19 mouse cellular contexts compared by ENCODE assay signal in the genomic region with DNA sequence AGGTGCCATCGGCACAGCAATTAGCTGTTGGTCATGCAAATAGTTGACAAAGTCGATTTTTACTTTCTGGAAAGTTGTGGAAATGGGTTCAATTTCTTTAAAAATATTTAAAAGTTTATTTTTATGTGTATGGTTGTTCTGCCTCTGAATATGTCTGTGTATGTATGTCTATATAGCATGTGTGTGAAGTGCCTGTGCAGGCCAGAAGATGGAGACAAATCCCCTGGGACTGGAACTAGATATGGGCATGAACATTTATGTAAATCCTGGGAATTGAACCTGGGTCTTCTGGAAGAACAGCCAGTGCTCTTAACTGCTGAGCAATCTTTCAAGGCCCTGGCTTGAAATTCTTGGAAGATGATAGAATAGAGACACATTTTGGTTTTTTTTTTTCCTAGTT.
DNase-seq lines count a peak whose midpoint lies in the region; ATAC-seq and TF ChIP-seq lines count a peak whose summit lies in the region.
"Had no signal": no experiment of that assay in that cellular context is flagged by ENCODE, and none has a peak within 500 bp of the region (broad histone marks: within the 10 kb centered on the region; RNA-seq: fewer than 3 reads in every experiment).

No protein-coding gene starts in this region.

- peak; percentile 31 for DNase-seq in embryonic facial prominence, embryonic 11.5 days (ENCODE audit: low spot score)
- DNase-seq in embryonic facial prominence, embryonic 10.5 days (ENCODE audit: low spot score) = no peak
- no peak for DNase-seq in kidney, postnatal 0 days (ENCODE audit: low spot score)
- no peak for DNase-seq in kidney, adult 9 months
- peak; percentile 1 for DNase-seq in 416B (ENCODE audit: low read depth)
- peak; percentile 36 for DNase-seq in brain, embryonic 14.5 days (ENCODE audit: low read depth)
- DNase-seq in right cerebral cortex, postnatal 10 days (ENCODE audit: low spot score in 2 of 2) = no peak
- DNase-seq: adrenal gland, postnatal 10 days; B cell, adult 2 months; cerebellum, adult 18-20 months; gastrocnemius, postnatal 36 days; kidney, postnatal 10 days; liver, embryonic 13.5 days; lung, postnatal 10 days; thymus, postnatal 36 days had no signal

- H3K4me3 ChIP-seq in embryonic facial prominence, embryonic 11.5 days (ENCODE audit: low read depth, low read length) = no peak overlapping the region
- no peak overlapping the region for H3K4me3 ChIP-seq in embryonic facial prominence, embryonic 10.5 days
- no peak overlapping the region for H3K4me3 ChIP-seq in kidney, postnatal 0 days (replicated peaks; ENCODE audit: low read depth, low read length)
- H3K4me3 ChIP-seq: forebrain, embryonic 12.5 days; heart, embryonic 13.5 days; left cerebral cortex, adult 2 months; liver, embryonic 13.5 days had no signal

- no peaks in the 10 kb centered on the region for H3K9me3 ChIP-seq in embryonic facial prominence, embryonic 11.5 days (replicated peaks; ENCODE audit: control insufficient read depth, low read length)
- no peaks in the 10 kb centered on the region for H3K9me3 ChIP-seq in embryonic facial prominence, embryonic 10.5 days
- no peaks in the 10 kb centered on the region for H3K9me3 ChIP-seq in kidney, postnatal 0 days (replicated peaks; ENCODE audit: low read length)
- H3K9me3 ChIP-seq: forebrain, embryonic 12.5 days; heart, embryonic 13.5 days; liver, embryonic 13.5 days had no signal

- ATAC-seq in embryonic facial prominence, embryonic 11.5 days (replicated peaks; ENCODE audit: insufficient number of reproducible peaks, low FRiP score, low TSS enrichment, low read depth) = no peak
- ATAC-seq in kidney, postnatal 0 days (replicated peaks; ENCODE audit: low FRiP score, low read depth) = no peak
- ATAC-seq: inflammation-experienced regulatory T-cells, adult 6 months had no signal

- H3K27me3 ChIP-seq in embryonic facial prominence, embryonic 11.5 days (ENCODE audit: control insufficient read depth, insufficient read depth, low read length) = no peaks in the 10 kb centered on the region
- H3K27me3 ChIP-seq in embryonic facial prominence, embryonic 10.5 days (replicated peaks; ENCODE audit: low read depth, poor library complexity, severe bottlenecking) = no peaks in the 10 kb centered on the region
- no peaks in the 10 kb centered on the region for H3K27me3 ChIP-seq in kidney, postnatal 0 days (ENCODE audit: insufficient read depth, low read length)
- H3K27me3 ChIP-seq: forebrain, embryonic 12.5 days; heart, embryonic 13.5 days; liver, embryonic 13.5 days had no signal

- no peak for TF ChIP-seq POLR2A in brain, embryonic 14.5 days (IDR thresholded peaks at IDR 0.05; ENCODE audit: borderline replicate concordance, extremely low read depth, insufficient read depth, insufficient read length, poor library complexity, severe bottlenecking)

- H3K4me1 ChIP-seq in embryonic facial prominence, embryonic 11.5 days (ENCODE audit: control insufficient read depth, insufficient read depth, low read length) = no peaks in the 10 kb centered on the region
- no peaks in the 10 kb centered on the region for H3K4me1 ChIP-seq in embryonic facial prominence, embryonic 10.5 days
- H3K4me1 ChIP-seq in kidney, postnatal 0 days (replicated peaks; ENCODE audit: insufficient read depth, low read length) = no peaks in the 10 kb centered on the region
- H3K4me1 ChIP-seq: forebrain, embryonic 12.5 days; heart, embryonic 13.5 days; liver, embryonic 13.5 days had no signal

- no peaks in the 10 kb centered on the region for H3K36me3 ChIP-seq in embryonic facial prominence, embryonic 11.5 days (replicated peaks; ENCODE audit: control insufficient read depth, insufficient read depth, low read depth, low read length)
- H3K36me3 ChIP-seq in embryonic facial prominence, embryonic 10.5 days (replicated peaks) = no peaks in the 10 kb centered on the region
- no peaks in the 10 kb centered on the region for H3K36me3 ChIP-seq in kidney, postnatal 0 days (ENCODE audit: insufficient read depth, low read length)
- H3K36me3 ChIP-seq: forebrain, embryonic 12.5 days; heart, embryonic 13.5 days; liver, embryonic 13.5 days had no signal

- no peak overlapping the region for H3K9ac ChIP-seq in embryonic facial prominence, embryonic 11.5 days (replicated peaks; ENCODE audit: low read length)
- no peak overlapping the region for H3K9ac ChIP-seq in kidney, postnatal 0 days (ENCODE audit: low read depth, low read length)
- H3K9ac ChIP-seq: forebrain, embryonic 12.5 days; heart, embryonic 13.5 days; liver, embryonic 13.5 days had no signal

- WGBS in embryonic facial prominence, embryonic 11.5 days = 80% methylated on average over 2 of the region's 2 CpGs
- 87% methylated on average over 2 of the region's 2 CpGs for WGBS in embryonic facial prominence, embryonic 10.5 days
- 87% methylated on average over 2 of the region's 2 CpGs for WGBS in kidney, postnatal 0 days

- H3K27ac ChIP-seq in embryonic facial prominence, embryonic 11.5 days (replicated peaks; ENCODE audit: low read depth, low read length) = no peak overlapping the region
- H3K27ac ChIP-seq in embryonic facial prominence, embryonic 10.5 days (replicated peaks) = no peak overlapping the region
- H3K27ac ChIP-seq in kidney, postnatal 0 days = no peak overlapping the region
- H3K27ac ChIP-seq: forebrain, embryonic 12.5 days; heart, embryonic 13.5 days; left cerebral cortex, adult 2 months; liver, embryonic 13.5 days had no signal

- peak; percentile 50 for TF ChIP-seq CTCF in kidney, postnatal 0 days (IDR thresholded peaks at IDR 0.05; ENCODE audit: low read depth)
- peak; percentile 28; the same call in 1 of the 2 replicates for TF ChIP-seq CTCF in brain, embryonic 14.5 days (IDR thresholded peaks at IDR 0.05; ENCODE audit: borderline replicate concordance, extremely low read depth, insufficient read depth, insufficient read length)

- H3K4me2 ChIP-seq in embryonic facial prominence, embryonic 11.5 days (ENCODE audit: low read depth, low read length) = no peak overlapping the region
- no peak overlapping the region for H3K4me2 ChIP-seq in kidney, postnatal 0 days (ENCODE audit: low read length)
- H3K4me2 ChIP-seq: forebrain, embryonic 12.5 days; heart, embryonic 13.5 days; liver, embryonic 13.5 days had no signal

Comparison
In these comparisons a context has a peak if more than half of its experiments do, and no peak if none do; other contexts are left out.
1. DNase-seq: peak in embryonic facial prominence, embryonic 11.5 days (single experiment), 416B (single experiment) and brain, embryonic 14.5 days (single experiment); none in embryonic facial prominence, embryonic 10.5 days (single experiment), kidney, postnatal 0 days (single experiment), kidney, adult 9 months (single experiment) and right cerebral cortex, postnatal 10 days (0 of 2).